Mouse (Mus musculus) lung, postnatal 0 days (tissue): ENCODE measurements at regions not wholly inside any gene's neighbourhood (a gene's known extent, or its start where the extent isn't known, plus 50 kb on each side); places are given as distances from the start of the nearest gene placed in this dataset.

Experiments used
- ATAC-seq: fragments of 200-750 bp; cut with Nextera tagmentation; 2 replicates; pipeline ENCODE4 v1.8.0; 2017; ENCODE audit warnings: moderate library complexity
- DNase-seq: peaks from one replicate; pipeline ENCODE4 v3.0.0-alpha.2; 2016; ENCODE audit warnings: low spot score
- H3K27ac ChIP-seq: fragments of 300-500 bp; sonication (generic); 2 replicates; pipeline ENCODE4 v1.5.1; 2014; ENCODE audit warnings: antibody characterized with exemption, mild to moderate bottlenecking, low read length, mixed read lengths
- H3K27me3 ChIP-seq: fragments of 300-500 bp; sonication (generic); replicated peaks from 2 replicates; pipeline ENCODE4 v1.6.1; 2014; ENCODE audit warnings: low read length, mixed read lengths; ENCODE audit not compliant: insufficient read depth
- H3K36me3 ChIP-seq: fragments of 300-500 bp; sonication (generic); 2 replicates; pipeline ENCODE4 v1.6.1; 2014; ENCODE audit warnings: low read length, mixed read lengths; ENCODE audit not compliant: insufficient read depth
- H3K4me1 ChIP-seq: fragments of 300-500 bp; sonication (generic); 2 replicates; pipeline ENCODE4 v1.6.1; 2014; ENCODE audit warnings: antibody characterized with exemption, low read depth, low read length, mixed read lengths; ENCODE audit not compliant: insufficient read depth
- H3K4me2 ChIP-seq: fragments of 300-500 bp; sonication (generic); replicated peaks from 2 replicates; pipeline ENCODE4 v1.6.1; 2014; ENCODE audit warnings: low read depth, mild to moderate bottlenecking, low read length, moderate library complexity, mixed read lengths
- H3K4me3 ChIP-seq: fragments of 300-500 bp; sonication (generic); 2 replicates; pipeline ENCODE4 v1.5.1; 2014; ENCODE audit warnings: low read depth, low read length
- H3K9ac ChIP-seq: fragments of 300-500 bp; sonication (generic); replicated peaks from 2 replicates; pipeline ENCODE4 v1.6.1; 2014; ENCODE audit warnings: low read depth, mild to moderate bottlenecking
- H3K9me3 ChIP-seq: fragments of 300-500 bp; sonication (generic); 2 replicates; pipeline ENCODE4 v1.6.1; 2016; ENCODE audit warnings: low read length, mixed read lengths
- CTCF ChIP-seq: IDR thresholded peaks from 2 replicates; pipeline ENCODE4 v1.5.1; 2016; ENCODE audit warnings: antibody characterized with exemption, mild to moderate bottlenecking
- EP300 ChIP-seq: IDR thresholded peaks from 2 replicates; pipeline ENCODE4 v1.6.1; 2016; ENCODE audit warnings: antibody characterized with exemption, mild to moderate bottlenecking, control low read depth
- WGBS: fragments of 180-500 bp; shearing (Covaris S2); extraction: QIAGEN DNeasy Blood & Tissue Kit; methylation state at CpG from one replicate; pipeline ENCODE4 v1.1.7; 2014; 5-methylcytosine and 5-hydroxymethylcytosine counted together

DNA sequence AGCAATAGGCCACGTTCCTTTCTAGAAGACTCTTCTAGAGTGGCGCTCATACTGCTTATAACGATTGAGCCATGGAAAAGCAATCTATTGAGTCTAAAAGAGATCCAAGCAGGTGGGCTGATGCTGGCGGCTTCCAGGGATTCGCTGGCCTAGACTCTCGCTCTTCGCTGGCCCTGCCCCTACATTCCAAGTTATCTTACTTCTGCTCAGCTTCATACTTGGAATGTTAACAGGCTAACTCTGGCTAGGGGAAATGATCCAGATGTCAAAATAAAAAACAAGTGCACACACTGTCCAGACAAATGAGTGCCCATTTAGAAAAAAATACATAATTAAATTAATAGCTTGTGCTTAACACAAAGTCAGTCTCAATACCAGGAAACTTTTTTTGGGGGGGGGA is 67.6 kb upstream of the Arid2 start:
- TF ChIP-seq CTCF: no peak
- no peak for TF ChIP-seq EP300

DNA sequence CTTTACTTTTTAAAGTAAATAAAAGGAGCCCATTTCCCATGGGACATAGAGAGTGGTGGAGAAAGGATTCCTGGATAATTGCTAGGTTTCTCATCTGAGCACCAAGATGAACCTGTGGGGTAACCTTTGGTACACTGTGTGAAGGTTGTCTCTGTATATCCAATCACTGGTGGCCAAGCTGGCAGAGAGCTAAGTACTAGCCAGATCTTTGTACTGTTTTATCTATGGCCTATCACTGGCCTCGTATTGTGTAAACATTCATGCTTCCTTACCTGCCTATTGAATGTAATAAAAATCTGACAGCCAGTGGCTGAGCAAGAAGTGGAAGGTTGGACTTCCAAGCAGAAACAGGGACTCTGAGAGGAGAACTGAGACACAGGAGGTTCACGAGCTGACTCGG is 55.3 kb upstream of the Arid2 start:
- Histone ChIP-seq H3K9me3 (no peaks in the 10 kb centered on the region), H3K27me3 (no peaks in the 10 kb centered on the region), H3K4me3 (no peak overlapping the region), H3K27ac (no peak overlapping the region), H3K4me1 (no peaks in the 10 kb centered on the region), H3K9ac (no peak overlapping the region), H3K4me2 (no peak overlapping the region), H3K36me3 (no peaks in the 10 kb centered on the region)
- TF ChIP-seq EP300 (no peak), CTCF (no peak)
- DNase-seq (no peak), ATAC-seq (no peak)
- WGBS: 58% methylated on average over 3 of the region's 3 CpGs

More for the DNA sequence above, 67.6 kb upstream of the Arid2 start:
- Histone ChIP-seq H3K27me3 (no peaks in the 10 kb centered on the region), H3K4me1 (no peaks in the 10 kb centered on the region), H3K27ac (no peak overlapping the region), H3K36me3 (no peaks in the 10 kb centered on the region), H3K9me3 (no peaks in the 10 kb centered on the region), H3K9ac (no peak overlapping the region), H3K4me3 (no peak overlapping the region), H3K4me2 (no peak overlapping the region)
- ATAC-seq (no peak), DNase-seq (no peak)
- 79% methylated on average over 7 of the region's 7 CpGs for WGBS

DNA sequence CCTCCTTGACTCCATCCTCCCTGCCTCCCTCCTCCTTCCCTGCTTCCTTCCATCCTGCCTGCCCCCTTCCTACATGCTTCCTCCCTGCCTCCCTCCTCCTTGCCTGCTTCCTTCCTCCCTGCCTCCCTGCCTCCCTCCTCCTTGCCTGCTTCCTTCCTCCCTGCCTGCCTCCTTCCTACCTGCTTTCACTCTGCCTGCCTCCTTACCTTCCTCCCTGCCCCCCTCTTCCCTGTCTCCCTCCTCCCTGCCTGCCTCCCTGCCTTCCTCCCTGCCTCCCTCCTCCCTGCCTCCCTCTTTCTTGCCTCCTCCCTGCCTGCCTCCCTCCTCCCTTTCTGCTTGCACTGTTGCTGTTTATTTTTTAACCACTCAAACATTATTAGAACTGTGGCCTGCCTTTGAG is 54.2 kb upstream of the Arid2 start:
- Histone ChIP-seq H3K4me1 (no peaks in the 10 kb centered on the region), H3K4me3 (no peak overlapping the region), H3K9ac (no peak overlapping the region), H3K27me3 (no peaks in the 10 kb centered on the region), H3K27ac (no peak overlapping the region), H3K4me2 (no peak overlapping the region), H3K36me3 (no peaks in the 10 kb centered on the region), H3K9me3 (no peaks in the 10 kb centered on the region)
- no peak for ATAC-seq
- no peak for TF ChIP-seq CTCF
- no peak for DNase-seq

DNA sequence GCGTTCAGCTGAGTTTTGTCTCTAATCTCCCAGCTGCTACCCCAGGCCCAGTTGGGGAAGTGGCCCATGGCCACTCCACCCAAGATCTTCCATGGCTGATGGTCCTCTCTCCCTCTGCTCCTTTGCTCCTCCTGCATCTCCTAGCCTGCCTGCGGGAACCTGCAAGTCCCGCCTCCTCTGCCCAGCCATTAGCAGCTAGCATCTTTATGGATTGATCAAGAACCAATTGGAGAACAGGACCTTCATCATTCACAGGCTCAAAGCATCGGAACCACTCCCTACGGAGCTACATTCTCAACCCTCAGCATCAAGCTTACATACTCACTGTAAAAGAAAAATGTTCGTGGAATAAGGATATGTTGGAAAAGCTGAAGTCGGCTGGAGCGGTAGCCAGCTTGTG is 52.5 kb upstream of the Arid2 start:
- Histone ChIP-seq H3K9ac (no peak overlapping the region), H3K27ac (no peak overlapping the region), H3K4me1 (no peaks in the 10 kb centered on the region), H3K27me3 (no peaks in the 10 kb centered on the region), H3K4me3 (no peak overlapping the region), H3K4me2 (no peak overlapping the region), H3K36me3 (no peaks in the 10 kb centered on the region), H3K9me3 (no peaks in the 10 kb centered on the region)
- WGBS: 67% methylated on average over 8 of the region's 8 CpGs
- DNase-seq: no peak
- no peak for ATAC-seq
- TF ChIP-seq CTCF: no peak
- no peak for TF ChIP-seq EP300
